Mouse (Mus musculus) forebrain, embryonic 15.5 days (tissue): Measurements from ENCODE around the gene Ttll9. TPM values are rescaled to one million over a fixed set of nuclear protein-coding genes. Genes with fewer than 3 reads are reported as not detected.

Experiments used
- ATAC-seq: fragments of 200-750 bp; cut with Nextera tagmentation; replicated peaks from 2 replicates; pipeline ENCODE4 v1.8.0; 2017; ENCODE audit warnings: mild to moderate bottlenecking, moderate TSS enrichment, moderate library complexity
- H3K27ac ChIP-seq: fragments of 300-500 bp; sonication (generic); replicated peaks from 2 replicates; pipeline ENCODE4 v1.5.1; 2015; ENCODE audit warnings: mild to moderate bottlenecking, inconsistent platforms
- H3K27me3 ChIP-seq: fragments of 300-500 bp; sonication (generic); 2 replicates; pipeline ENCODE4 v1.6.1; 2015; ENCODE audit warnings: inconsistent platforms
- H3K36me3 ChIP-seq: fragments of 300-500 bp; sonication (generic); 2 replicates; pipeline ENCODE4 v1.6.1; 2015; ENCODE audit warnings: mild to moderate bottlenecking, inconsistent platforms
- H3K4me1 ChIP-seq: fragments of 300-500 bp; sonication (generic); 2 replicates; pipeline ENCODE4 v1.6.1; 2015; ENCODE audit warnings: inconsistent platforms
- H3K4me2 ChIP-seq: fragments of 300-500 bp; sonication (generic); replicated peaks from 2 replicates; pipeline ENCODE4 v1.6.1; 2015; ENCODE audit warnings: mild to moderate bottlenecking, inconsistent platforms
- H3K4me3 ChIP-seq: fragments of 300-500 bp; sonication (generic); 2 replicates; pipeline ENCODE4 v1.5.1; 2015; ENCODE audit warnings: mild to moderate bottlenecking, inconsistent platforms
- H3K9ac ChIP-seq: fragments of 300-500 bp; sonication (generic); replicated peaks from 2 replicates; pipeline ENCODE4 v1.6.1; 2015; ENCODE audit warnings: mild to moderate bottlenecking, inconsistent platforms
- H3K9me3 ChIP-seq: fragments of 300-500 bp; sonication (generic); 2 replicates; pipeline ENCODE4 v1.6.1; 2016; ENCODE audit warnings: inconsistent platforms
- WGBS: fragments of 180-500 bp; shearing (Covaris S2); methylation state at CpG from one replicate; pipeline ENCODE4 v1.1.7; 2015; ENCODE audit warnings: mixed read lengths; 5-methylcytosine and 5-hydroxymethylcytosine counted together
- polyA plus RNA-seq: library from polyadenylated mRNA; unstranded; fragments of >200 nt; fragmentation: Nextera tagmentation; extraction: Ambion mirVana; gene quantifications from 2 replicates; pipeline ENCODE4 v1.2.1, GENCODE M21; 2015

Ttll9 gene
- polyA plus RNA-seq, 1 experiment from 2014 or later = 3.0 TPM

GRCm38 (mm10) chr2:153022855-153023254 lies 60.6 kb downstream of the Ttll9 start:
- Histone ChIP-seq H3K36me3 (no peaks in the 10 kb centered on the region), H3K9me3 (no peaks in the 10 kb centered on the region), H3K27me3 (no peaks in the 10 kb centered on the region; the same call in 1 of the 2 replicates), H3K4me2 (no peak overlapping the region), H3K4me3 (no peak overlapping the region), H3K9ac (no peak overlapping the region), H3K27ac (no peak overlapping the region), H3K4me1 (no peaks in the 10 kb centered on the region)
- ATAC-seq = no peak
- 66% methylated on average over 4 of the region's 4 CpGs for WGBS

DNA sequence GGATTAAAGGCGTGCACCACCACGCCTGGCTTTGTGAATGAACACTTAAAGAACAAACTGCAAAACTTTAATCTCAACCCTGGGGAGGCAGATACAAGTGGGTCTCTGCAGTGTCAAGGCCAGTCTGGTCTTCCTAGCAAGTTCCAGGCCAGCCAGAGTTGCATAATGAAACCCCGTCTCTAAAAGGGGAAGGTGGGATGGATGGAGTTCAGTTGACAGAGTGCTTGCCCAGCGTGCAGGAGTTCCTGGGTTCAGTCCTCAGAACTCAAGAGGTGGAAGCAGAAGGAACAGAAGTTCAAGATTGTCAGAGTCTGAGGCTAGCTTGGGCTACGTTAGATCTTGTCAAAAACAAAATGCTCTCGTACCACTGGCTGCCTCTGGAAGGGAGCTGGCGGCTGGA lies 63.8 kb downstream of the Ttll9 start:
- Histone ChIP-seq H3K27ac (no peak overlapping the region), H3K36me3 (no peaks in the 10 kb centered on the region), H3K9me3 (no peaks in the 10 kb centered on the region)

GRCm38 (mm10) chr2:153027501-153027900 lies 65.2 kb downstream of the Ttll9 start:
- Histone ChIP-seq H3K36me3 (no peaks in the 10 kb centered on the region), H3K27ac (no peak overlapping the region), H3K4me2 (no peak overlapping the region), H3K4me1 (peaks cover 18% of the 10 kb centered on the region), H3K9ac (no peak overlapping the region), H3K9me3 (no peaks in the 10 kb centered on the region), H3K4me3 (no peak overlapping the region), H3K27me3 (peaks cover 6% of the 10 kb centered on the region; the same call in 1 of the 2 replicates)
- WGBS = 76% methylated on average over 4 of the region's 4 CpGs
- ATAC-seq = no peak

More for the DNA sequence above, 63.8 kb downstream of the Ttll9 start:
- no peak overlapping the region for H3K4me3 ChIP-seq
- WGBS = 83% methylated on average over 7 of the region's 7 CpGs
- peaks cover 6% of the 10 kb centered on the region; the same call in 1 of the 2 replicates for H3K27me3 ChIP-seq
- ATAC-seq = no peak
- H3K9ac ChIP-seq = no peak overlapping the region
- H3K4me2 ChIP-seq = no peak overlapping the region
- peaks cover 8% of the 10 kb centered on the region for H3K4me1 ChIP-seq

- Histone ChIP-seq H3K9me3 (no peaks in the 10 kb centered on the region), H3K4me1 (peaks cover 47% of the 10 kb centered on the region), H3K27ac (no peak overlapping the region), H3K27me3 (peaks cover 6% of the 10 kb centered on the region; the same call in 1 of the 2 replicates), H3K36me3 (no peaks in the 10 kb centered on the region), H3K4me3 (no peak overlapping the region), H3K4me2 (no peak overlapping the region), H3K9ac (no peak overlapping the region)
- ATAC-seq = no peak
- 26% methylated on average over 4 of the region's 4 CpGs for WGBS
These were observed 68.1 kb downstream of the Ttll9 start for GRCm38 (mm10) chr2:153030422-153030821.

GRCm38 (mm10) chr2:153031126-153032082 lies 69.1 kb downstream of the Ttll9 start, which contains the start of gene Xkr7:
Gene Xkr7, plus strand, starts transcription at chr2:153031852.
- H3K27me3 ChIP-seq = peaks cover 6% of the 10 kb centered on the region; the same call in 1 of the 2 replicates
- no peaks in the 10 kb centered on the region for H3K36me3 ChIP-seq
- H3K9ac ChIP-seq = peak within 1 kb of the TSS; percentile 77
- peak within 1 kb of the TSS; percentile 67 for H3K4me2 ChIP-seq
- WGBS = under 1% methylated on average over 53 of the region's 54 CpGs
- peak within 1 kb of the TSS; percentile 53 for H3K4me3 ChIP-seq
- H3K9me3 ChIP-seq = no peaks in the 10 kb centered on the region
- peaks cover 54% of the 10 kb centered on the region for H3K4me1 ChIP-seq
- peak within 1 kb of the TSS; percentile 80 for H3K27ac ChIP-seq
- ATAC-seq = peak; percentile 81

- 2% methylated on average over 51 of the region's 58 CpGs for WGBS
- H3K9ac ChIP-seq = peak overlapping the region; percentile 77
- H3K9me3 ChIP-seq = no peaks in the 10 kb centered on the region
- H3K27me3 ChIP-seq = peaks cover 6% of the 10 kb centered on the region; the same call in 1 of the 2 replicates
- ATAC-seq = peak; percentile 69
- no peaks in the 10 kb centered on the region for H3K36me3 ChIP-seq
- peaks cover 63% of the 10 kb centered on the region for H3K4me1 ChIP-seq
- H3K4me3 ChIP-seq = peak overlapping the region; percentile 53
- H3K4me2 ChIP-seq = peak overlapping the region; percentile 67
- H3K27ac ChIP-seq = peak overlapping the region; percentile 80
These were observed 70.0 kb downstream of the Ttll9 start for GRCm38 (mm10) chr2:153032083-153032842.

DNA sequence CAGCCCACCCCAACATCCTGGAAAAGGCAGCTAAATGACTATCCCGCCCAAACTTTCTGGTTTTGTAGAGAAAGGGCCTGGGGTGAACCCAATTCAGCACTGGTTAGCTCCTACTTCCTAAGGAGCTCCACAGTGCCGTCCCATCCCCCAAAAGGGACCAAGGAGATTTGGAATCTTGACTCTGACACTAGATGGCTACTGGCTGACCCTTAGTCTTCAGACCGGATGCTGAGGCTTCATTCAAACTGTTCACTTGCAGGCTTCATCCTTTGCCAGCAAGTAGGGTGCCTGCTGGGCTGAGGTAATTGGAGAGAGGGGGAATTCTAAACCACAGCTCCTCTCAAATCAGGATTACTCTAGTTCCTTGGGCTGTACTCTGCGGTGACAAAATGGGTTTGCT lies 70.7 kb downstream of the Ttll9 start:
- H3K9ac ChIP-seq = peak overlapping the region; percentile 77
- peaks cover 6% of the 10 kb centered on the region; the same call in 1 of the 2 replicates for H3K27me3 ChIP-seq
- WGBS = 4% methylated on average over 4 of the region's 4 CpGs
- H3K4me2 ChIP-seq = peak overlapping the region; percentile 67
- H3K36me3 ChIP-seq = no peaks in the 10 kb centered on the region
- ATAC-seq = no peak
- peak overlapping the region; percentile 61 for H3K27ac ChIP-seq
- H3K4me1 ChIP-seq = peaks cover 68% of the 10 kb centered on the region
- H3K4me3 ChIP-seq = peak overlapping the region; percentile 53
- no peaks in the 10 kb centered on the region for H3K9me3 ChIP-seq

- H3K4me3 ChIP-seq = peak overlapping the region; percentile 53
- no peaks in the 10 kb centered on the region for H3K36me3 ChIP-seq
- peak overlapping the region; percentile 61 for H3K27ac ChIP-seq
- WGBS = 58% methylated on average over 5 of the region's 5 CpGs
- peak overlapping the region; percentile 77 for H3K9ac ChIP-seq
- peak overlapping the region; percentile 67 for H3K4me2 ChIP-seq
- H3K4me1 ChIP-seq = peaks cover 75% of the 10 kb centered on the region
- no peak for ATAC-seq
- H3K9me3 ChIP-seq = no peaks in the 10 kb centered on the region
- peaks cover 6% of the 10 kb centered on the region; the same call in 1 of the 2 replicates for H3K27me3 ChIP-seq
These were observed 71.4 kb downstream of the Ttll9 start for GRCm38 (mm10) chr2:153033545-153034230.

DNA sequence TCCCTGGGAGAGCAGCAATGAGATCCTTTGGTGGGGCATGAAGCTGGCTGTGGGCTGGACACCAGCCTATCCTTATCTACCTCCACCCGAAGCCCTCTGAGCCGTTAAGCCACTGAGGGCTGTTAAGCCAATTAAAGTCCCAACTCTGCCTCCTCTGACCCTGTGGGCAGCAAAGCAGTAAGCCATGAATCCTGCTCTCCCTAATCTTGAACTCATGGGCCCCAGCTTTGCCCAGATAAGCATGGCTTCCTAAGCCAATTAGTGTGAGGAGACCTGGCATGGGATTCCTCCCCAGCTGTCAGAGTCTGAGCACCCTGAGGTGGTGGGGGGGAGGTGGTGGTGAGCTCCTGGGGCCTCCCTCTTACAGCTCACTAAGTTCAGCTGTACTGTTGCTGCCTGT lies 74.4 kb downstream of the Ttll9 start:
- no peak overlapping the region for H3K4me2 ChIP-seq
- peaks cover 69% of the 10 kb centered on the region for H3K4me1 ChIP-seq
- H3K36me3 ChIP-seq = no peaks in the 10 kb centered on the region
- no peak overlapping the region for H3K4me3 ChIP-seq
- no peak overlapping the region for H3K9ac ChIP-seq
- 11% methylated on average over 2 of the region's 2 CpGs for WGBS
- H3K27me3 ChIP-seq = no peaks in the 10 kb centered on the region
- no peak overlapping the region for H3K27ac ChIP-seq
- no peak for ATAC-seq
- no peaks in the 10 kb centered on the region for H3K9me3 ChIP-seq

GRCm38 (mm10) chr2:153043886-153044285 lies 81.6 kb downstream of the Ttll9 start:
- 0 out of 2 replicates have a peak overlapping the region, but pooled peaks have one; percentile 1 for H3K27ac ChIP-seq
- H3K9me3 ChIP-seq = no peaks in the 10 kb centered on the region
- peaks cover 66% of the 10 kb centered on the region for H3K4me1 ChIP-seq
- no peak overlapping the region for H3K9ac ChIP-seq
- no peak for ATAC-seq
- H3K4me3 ChIP-seq = no peak overlapping the region
- no peaks in the 10 kb centered on the region for H3K36me3 ChIP-seq
- H3K4me2 ChIP-seq = no peak overlapping the region
- H3K27me3 ChIP-seq = no peaks in the 10 kb centered on the region
- WGBS = 62% methylated on average over 3 of the region's 3 CpGs

DNA sequence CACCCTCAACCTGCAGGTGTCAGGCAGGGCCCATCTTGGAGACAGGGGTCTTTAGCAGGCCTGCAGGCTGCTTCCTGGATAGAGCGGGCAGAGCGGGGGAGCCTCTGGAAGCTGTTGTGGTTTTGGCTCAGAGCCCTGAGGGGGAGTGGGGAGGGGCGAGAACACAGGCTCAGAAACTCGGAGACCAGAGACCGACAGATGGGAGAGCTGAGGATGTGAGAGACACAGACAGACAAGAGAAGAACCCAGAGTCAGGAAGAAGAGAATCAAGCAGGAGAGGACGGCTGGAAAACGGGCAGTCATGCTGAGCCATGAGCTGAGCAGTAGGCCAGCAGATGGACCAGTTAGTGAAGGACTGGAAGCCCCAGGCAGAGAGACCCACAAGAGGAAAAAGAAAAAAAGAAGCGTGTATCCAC lies 83.6 kb downstream of the Ttll9 start:
- Histone ChIP-seq H3K27ac (peak overlapping the region; percentile 93), H3K36me3 (no peaks in the 10 kb centered on the region), H3K4me1 (peaks cover 80% of the 10 kb centered on the region), H3K9ac (no peak overlapping the region), H3K4me3 (no peak overlapping the region), H3K27me3 (no peaks in the 10 kb centered on the region), H3K4me2 (no peak overlapping the region), H3K9me3 (no peaks in the 10 kb centered on the region)
- peak; percentile 65 for ATAC-seq
- 23% methylated on average over 8 of the region's 8 CpGs for WGBS
